Mouse (Mus musculus) heart, embryonic 15.5 days (tissue): ENCODE measurements around the gene Stxbp6. TPM values are rescaled to one million over a fixed set of nuclear protein-coding genes. Genes with fewer than 3 reads are reported as not detected.

Source experiments
- ATAC-seq: fragments of 200-750 bp; cut with Nextera tagmentation; replicated peaks from 2 replicates; pipeline ENCODE4 v1.8.0; 2017; ENCODE audit warnings: low read depth, moderate TSS enrichment; ENCODE audit not compliant: insufficient number of reproducible peaks, insufficient read depth, low FRiP score
- H3K27ac ChIP-seq: fragments of 300-500 bp; sonication (generic); 2 replicates; pipeline ENCODE4 v1.5.1; 2015; ENCODE audit warnings: mild to moderate bottlenecking, inconsistent platforms
- H3K27me3 ChIP-seq: fragments of 300-500 bp; sonication (generic); 2 replicates; pipeline ENCODE4 v1.6.1; 2015; ENCODE audit warnings: inconsistent platforms
- H3K36me3 ChIP-seq: fragments of 300-500 bp; sonication (generic); 2 replicates; pipeline ENCODE4 v1.6.1; 2015; ENCODE audit warnings: mild to moderate bottlenecking, inconsistent platforms
- H3K4me1 ChIP-seq: fragments of 300-500 bp; sonication (generic); replicated peaks from 2 replicates; pipeline ENCODE4 v1.6.1; 2015; ENCODE audit warnings: inconsistent platforms
- H3K4me2 ChIP-seq: fragments of 300-500 bp; sonication (generic); 2 replicates; pipeline ENCODE4 v1.6.1; 2015; ENCODE audit warnings: inconsistent platforms, mild to moderate bottlenecking, moderate library complexity
- H3K4me3 ChIP-seq: fragments of 300-500 bp; sonication (generic); 2 replicates; pipeline ENCODE4 v1.5.1; 2015; ENCODE audit warnings: mild to moderate bottlenecking, inconsistent platforms
- H3K9ac ChIP-seq: fragments of 300-500 bp; sonication (generic); 2 replicates; pipeline ENCODE4 v1.6.1; 2015; ENCODE audit warnings: mild to moderate bottlenecking, inconsistent platforms
- H3K9me3 ChIP-seq: fragments of 300-500 bp; sonication (generic); replicated peaks from 2 replicates; pipeline ENCODE4 v1.6.1; 2016; ENCODE audit warnings: inconsistent platforms
- WGBS: fragments of 180-500 bp; shearing (Covaris S2); methylation state at CpG from one replicate; pipeline ENCODE4 v1.1.7; 2015; ENCODE audit warnings: mixed read lengths; 5-methylcytosine and 5-hydroxymethylcytosine counted together
- polyA plus RNA-seq: library from polyadenylated mRNA; unstranded; fragments of >200 nt; fragmentation: Nextera tagmentation; extraction: Ambion mirVana; gene quantifications from 2 replicates; pipeline ENCODE4 v1.2.1, GENCODE M21; 2015

Stxbp6 gene
- polyA plus RNA-seq, 1 experiment from 2014 or later, result 16.6 TPM

DNA sequence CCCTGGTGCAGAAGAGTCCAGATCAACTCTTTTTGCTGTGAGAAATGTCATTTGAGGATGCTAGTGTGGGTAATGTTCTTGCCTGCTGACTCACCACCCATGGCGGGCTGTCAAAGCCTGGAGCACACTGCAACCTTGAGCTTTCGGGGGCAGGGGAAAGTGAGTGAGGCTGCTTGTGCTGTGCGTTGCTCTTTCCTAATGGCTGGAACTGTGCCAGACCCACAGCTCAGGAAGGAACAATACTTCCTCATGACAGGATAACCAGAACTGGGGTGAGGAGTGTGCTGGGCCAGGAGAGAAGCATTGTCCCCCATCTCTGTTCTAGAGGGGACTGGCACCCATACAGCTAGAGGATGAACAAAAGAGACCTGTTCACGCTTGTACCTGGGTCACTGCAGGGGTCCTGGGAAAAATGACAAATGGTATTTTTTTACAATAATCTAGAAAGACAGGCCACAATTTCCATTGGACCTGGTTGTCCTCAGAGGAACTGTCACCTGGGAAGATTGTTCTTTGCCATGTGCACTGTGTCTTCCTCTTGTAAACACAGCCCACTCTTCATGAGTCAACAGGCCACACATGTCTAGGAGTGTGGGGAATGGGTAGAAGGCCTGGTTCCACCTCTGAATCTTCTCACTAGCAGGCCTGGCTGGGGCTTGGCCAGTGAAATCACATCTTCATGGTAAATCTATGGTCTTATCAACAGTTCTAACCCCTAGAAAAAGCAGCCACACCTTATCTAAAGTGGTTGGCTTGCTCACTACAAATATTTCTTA is 216.2 kb downstream of the Stxbp6 start:
- peaks cover 10% of the 10 kb centered on the region for H3K4me1 ChIP-seq
- H3K9ac ChIP-seq, result no peak overlapping the region
- no peak overlapping the region for H3K27ac ChIP-seq
- no peaks in the 10 kb centered on the region for H3K36me3 ChIP-seq
- no peak overlapping the region for H3K4me3 ChIP-seq
- no peak overlapping the region for H3K4me2 ChIP-seq
- no peaks in the 10 kb centered on the region for H3K9me3 ChIP-seq
- 23% methylated on average over 4 of the region's 4 CpGs for WGBS
- ATAC-seq, result peak; percentile 80
- no peaks in the 10 kb centered on the region for H3K27me3 ChIP-seq

DNA sequence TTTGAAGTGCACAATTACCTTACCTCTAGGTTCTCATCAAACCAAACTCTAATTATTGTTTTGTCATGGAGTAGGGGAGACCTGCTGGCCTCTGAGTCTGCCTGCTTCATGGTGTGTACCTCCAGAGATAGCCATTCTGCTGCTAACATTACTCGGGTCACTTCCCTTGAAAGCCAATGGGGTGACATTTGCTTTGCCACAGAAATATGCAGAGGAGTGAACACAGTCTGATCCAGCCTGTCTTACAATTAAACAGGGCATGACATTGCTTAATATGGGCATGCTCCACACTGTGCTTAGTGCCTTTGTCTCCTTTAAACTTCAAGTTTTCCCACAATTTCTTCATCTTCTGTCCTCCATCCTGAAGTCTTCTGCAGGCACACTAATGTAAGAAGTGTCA is 222.5 kb downstream of the Stxbp6 start:
- no peaks in the 10 kb centered on the region for H3K27me3 ChIP-seq
- no peaks in the 10 kb centered on the region for H3K4me1 ChIP-seq
- no peak overlapping the region for H3K9ac ChIP-seq
- H3K27ac ChIP-seq, result no peak overlapping the region
- WGBS, result 75% methylated on average over 1 of the region's 1 CpGs
- H3K9me3 ChIP-seq, result no peaks in the 10 kb centered on the region
- H3K4me3 ChIP-seq, result no peak overlapping the region
- ATAC-seq, result no peak
- H3K36me3 ChIP-seq, result no peaks in the 10 kb centered on the region
- no peak overlapping the region for H3K4me2 ChIP-seq

DNA sequence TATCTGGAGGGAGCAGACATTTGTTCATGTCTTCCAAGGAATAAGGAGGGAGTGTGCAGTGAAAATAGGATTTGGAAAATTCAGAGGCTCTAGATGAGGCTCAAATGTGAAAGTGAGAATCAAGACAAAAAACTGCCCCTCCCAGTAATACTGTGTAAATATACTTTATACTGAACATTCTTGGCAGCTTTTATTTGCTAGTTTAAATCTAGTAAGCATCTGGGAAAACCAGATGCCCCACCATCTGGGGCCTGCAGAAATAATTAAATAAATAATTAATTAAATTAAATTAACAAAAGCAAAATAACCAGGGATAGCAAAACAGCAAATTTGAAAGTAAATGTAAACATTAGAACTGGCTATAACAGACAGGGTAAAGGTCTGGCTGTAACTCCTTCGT is 224.0 kb downstream of the Stxbp6 start:
- ATAC-seq, result no peak
- H3K27ac ChIP-seq, result no peak overlapping the region
- H3K4me2 ChIP-seq, result no peak overlapping the region
- H3K4me1 ChIP-seq, result no peaks in the 10 kb centered on the region
- no peaks in the 10 kb centered on the region for H3K27me3 ChIP-seq
- no peak overlapping the region for H3K4me3 ChIP-seq
- no peaks in the 10 kb centered on the region for H3K36me3 ChIP-seq
- no peak overlapping the region for H3K9ac ChIP-seq
- WGBS, result 74% methylated on average over 1 of the region's 1 CpGs
- no peaks in the 10 kb centered on the region for H3K9me3 ChIP-seq

- Histone ChIP-seq H3K9me3 (no peaks in the 10 kb centered on the region), H3K27me3 (no peaks in the 10 kb centered on the region), H3K27ac (no peak overlapping the region), H3K4me1 (no peaks in the 10 kb centered on the region), H3K36me3 (no peaks in the 10 kb centered on the region), H3K4me2 (no peak overlapping the region), H3K9ac (no peak overlapping the region), H3K4me3 (no peak overlapping the region)
- WGBS, result 36% methylated on average over 3 of the region's 3 CpGs
- ATAC-seq, result no peak
These were observed 225.9 kb downstream of the Stxbp6 start for GRCm38 (mm10) chr12:44848483-44849221.

DNA sequence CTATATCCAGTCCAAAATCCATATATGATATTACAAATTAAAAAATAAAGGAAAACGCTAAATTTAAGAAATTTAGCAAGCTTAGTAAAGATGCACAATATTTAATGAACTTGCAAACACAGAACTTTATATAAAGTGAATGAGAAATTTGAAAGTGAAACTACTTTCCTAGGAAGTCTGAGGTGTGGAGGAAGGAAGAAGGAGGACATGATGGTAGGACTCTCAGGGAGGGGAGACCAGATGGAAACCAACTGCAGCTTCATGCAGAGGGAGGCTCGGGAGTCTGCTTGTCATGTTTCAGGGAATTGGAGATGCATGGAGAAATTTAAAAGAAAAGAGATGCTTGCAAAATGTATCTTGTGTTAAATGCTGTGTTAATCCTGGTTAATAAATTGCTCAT is 233.9 kb downstream of the Stxbp6 start:
- Histone ChIP-seq H3K27me3 (no peaks in the 10 kb centered on the region), H3K4me2 (no peak overlapping the region), H3K36me3 (no peaks in the 10 kb centered on the region), H3K4me3 (no peak overlapping the region), H3K9ac (no peak overlapping the region), H3K27ac (no peak overlapping the region), H3K9me3 (no peaks in the 10 kb centered on the region), H3K4me1 (no peaks in the 10 kb centered on the region)
- no peak for ATAC-seq
- 72% methylated on average over 2 of the region's 2 CpGs for WGBS

GRCm38 (mm10) chr12:44839594-44840373 is 234.7 kb downstream of the Stxbp6 start:
- no peak for ATAC-seq
- Histone ChIP-seq H3K9ac (no peak overlapping the region), H3K4me1 (no peaks in the 10 kb centered on the region), H3K27ac (no peak overlapping the region), H3K4me3 (no peak overlapping the region), H3K36me3 (no peaks in the 10 kb centered on the region), H3K27me3 (no peaks in the 10 kb centered on the region), H3K9me3 (no peaks in the 10 kb centered on the region), H3K4me2 (no peak overlapping the region)
- WGBS, result 48% methylated on average over 7 of the region's 7 CpGs

DNA sequence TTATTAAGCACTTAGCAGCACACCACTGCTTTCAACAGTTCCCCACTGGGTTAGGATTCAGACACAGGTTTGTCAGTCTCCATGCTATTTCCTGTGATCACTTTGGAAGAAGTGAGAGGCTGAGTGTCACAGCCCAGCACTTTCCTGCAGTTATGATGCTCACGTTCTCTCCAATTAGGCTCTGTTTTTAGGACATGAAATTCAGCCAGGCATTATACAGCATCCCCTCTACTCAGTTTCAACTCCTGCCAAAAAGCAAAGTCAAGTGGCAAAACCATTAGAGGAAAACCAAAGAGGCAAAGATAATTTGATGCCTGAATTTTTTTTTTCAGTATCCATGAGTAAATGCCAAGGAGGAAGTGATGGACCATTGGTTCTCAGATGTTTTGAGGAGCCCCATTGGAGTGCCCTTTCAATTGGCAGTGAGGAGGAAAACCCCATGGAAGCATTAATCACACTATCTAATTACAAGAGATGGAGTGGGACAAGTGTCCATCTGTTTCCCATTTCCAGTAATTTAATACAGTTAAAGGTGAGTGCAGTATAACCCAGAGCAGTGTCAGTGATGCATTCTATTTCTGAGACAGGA is 238.5 kb downstream of the Stxbp6 start:
- ATAC-seq, result no peak
- H3K4me1 ChIP-seq, result no peaks in the 10 kb centered on the region
- no peaks in the 10 kb centered on the region for H3K36me3 ChIP-seq
- no peaks in the 10 kb centered on the region for H3K27me3 ChIP-seq
- WGBS, result 63% methylated on average over 1 of the region's 1 CpGs
- H3K27ac ChIP-seq, result no peak overlapping the region
- H3K9ac ChIP-seq, result no peak overlapping the region
- no peaks in the 10 kb centered on the region for H3K9me3 ChIP-seq
- H3K4me3 ChIP-seq, result no peak overlapping the region
- H3K4me2 ChIP-seq, result no peak overlapping the region

- Histone ChIP-seq H3K4me2 (no peak overlapping the region), H3K27ac (no peak overlapping the region), H3K36me3 (no peaks in the 10 kb centered on the region), H3K4me3 (no peak overlapping the region), H3K9me3 (no peaks in the 10 kb centered on the region), H3K4me1 (no peaks in the 10 kb centered on the region), H3K27me3 (no peaks in the 10 kb centered on the region), H3K9ac (no peak overlapping the region)
- no peak for ATAC-seq
- WGBS, result 61% methylated on average over 2 of the region's 2 CpGs
These were observed 262.6 kb downstream of the Stxbp6 start for GRCm38 (mm10) chr12:44811895-44812294.

- no peak for ATAC-seq
- H3K4me2 ChIP-seq, result no peak overlapping the region
- H3K36me3 ChIP-seq, result no peaks in the 10 kb centered on the region
- H3K4me1 ChIP-seq, result no peaks in the 10 kb centered on the region
- H3K9me3 ChIP-seq, result no peaks in the 10 kb centered on the region
- no peak overlapping the region for H3K27ac ChIP-seq
- H3K4me3 ChIP-seq, result no peak overlapping the region
- no peaks in the 10 kb centered on the region for H3K27me3 ChIP-seq
- no peak overlapping the region for H3K9ac ChIP-seq
These were observed 270.3 kb downstream of the Stxbp6 start for GRCm38 (mm10) chr12:44804213-44804612.
